Mouse (Mus musculus): ENCODE data around the gene Dnal1. TPM values are rescaled to one million over a fixed set of nuclear protein-coding genes. Genes with fewer than 3 reads are reported as not detected.

Gene Dnal1
- polyA plus RNA-seq, 3 experiments from 2014 or later, result 1.0 TPM; not detected in 2

- no peak for ATAC-seq
Observed at GRCm38 (mm10) chr12:84187752-84188601, 73.8 kb downstream of the Dnal1 start.

- no peak for ATAC-seq
Observed at GRCm38 (mm10) chr12:84188881-84189444, 74.8 kb downstream of the Dnal1 start.

GRCm38 (mm10) chr12:84190151-84190820 is 76.1 kb downstream of the Dnal1 start:
- no peak for ATAC-seq

GRCm38 (mm10) chr12:84191190-84191589 is 77.0 kb downstream of the Dnal1 start:
- ATAC-seq, result no peak

GRCm38 (mm10) chr12:84191770-84192169 is 77.6 kb downstream of the Dnal1 start:
- no peak for ATAC-seq

GRCm38 (mm10) chr12:84192280-84192679 is 78.1 kb downstream of the Dnal1 start:
- ATAC-seq, result no peak

GRCm38 (mm10) chr12:84192741-84193641 is 78.8 kb downstream of the Dnal1 start:
- ATAC-seq, result peak; percentile 12

GRCm38 (mm10) chr12:84193642-84194399 is 79.7 kb downstream of the Dnal1 start:
- peak; percentile 84 for ATAC-seq

- peak; percentile 10 for ATAC-seq
Observed at GRCm38 (mm10) chr12:84194400-84195109, 80.4 kb downstream of the Dnal1 start.

GRCm38 (mm10) chr12:84195195-84195594 is 81.0 kb downstream of the Dnal1 start:
- ATAC-seq, result no peak

Other genes starting within 250 kb of the Dnal1 start
- 10 to 100 TPM; 30.5 to 42.4 (median 37.2) TPM for gene Numb, start 192.4 kb upstream of the Dnal1 start, polyA plus RNA-seq (2017; shearing (Covaris generic))
- 1 to 10 TPM; 1.3 to 2.2 (median 2.0) TPM for gene Riox1, start 163.8 kb upstream of the Dnal1 start, polyA plus RNA-seq (2017; shearing (Covaris generic))
- not detected for gene Heatr4, start 129.5 kb upstream of the Dnal1 start, polyA plus RNA-seq (2017; shearing (Covaris generic))
- 10 to 100 TPM; 24.2 to 35.2 (median 24.9) TPM for gene Acot2, start 126.5 kb upstream of the Dnal1 start, polyA plus RNA-seq (2017; shearing (Covaris generic))
- gene Acot1, start 104.9 kb upstream of the Dnal1 start, polyA plus RNA-seq (2017; shearing (Covaris generic)), result not detected
- gene Acot4, start 76.0 kb upstream of the Dnal1 start, polyA plus RNA-seq (2017; shearing (Covaris generic)), result under 1 TPM in 1 of 3 experiments, not detected in 2; 0.16 TPM
- not detected for gene Gm49366, start 75.4 kb upstream of the Dnal1 start, polyA plus RNA-seq (2017; shearing (Covaris generic))
- not detected for gene Acot3, start 62.2 kb upstream of the Dnal1 start, polyA plus RNA-seq (2017; shearing (Covaris generic))
- not detected for gene Acot5, start 45.0 kb upstream of the Dnal1 start, polyA plus RNA-seq (2017; shearing (Covaris generic))
- gene Acot6, start 13.7 kb upstream of the Dnal1 start, polyA plus RNA-seq (2017; shearing (Covaris generic)), result 1 to 10 TPM in 1 of 3 experiments, under 1 TPM in 2; 0.38 to 1.0 (median 0.47) TPM
- gene Pnma1, start 34.1 kb downstream of the Dnal1 start, polyA plus RNA-seq (2017; shearing (Covaris generic)), result under 1 TPM in 2 of 3 experiments, not detected in 1; 0.40 to 0.44 TPM
- gene Elmsan1, start 104.5 kb downstream of the Dnal1 start, polyA plus RNA-seq (2017; shearing (Covaris generic)), result 1 to 10 TPM; 3.9 to 9.5 (median 7.2) TPM
- 10 to 100 TPM; 39.1 to 48.8 (median 47.6) TPM for gene Ptgr2, start 170.9 kb downstream of the Dnal1 start, polyA plus RNA-seq (2017; shearing (Covaris generic))
- 10 to 100 TPM; 48.6 to 67.0 (median 55.4) TPM for gene Zfp410, start 202.5 kb downstream of the Dnal1 start, polyA plus RNA-seq (2017; shearing (Covaris generic))
- 10 to 100 TPM; 18.4 to 22.7 (median 19.4) TPM for gene Coq6, start 247.3 kb downstream of the Dnal1 start, polyA plus RNA-seq (2017; shearing (Covaris generic))
- gene Fam161b, start 247.5 kb downstream of the Dnal1 start, polyA plus RNA-seq (2017; shearing (Covaris generic)), result 1 to 10 TPM in 1 of 3 experiments, under 1 TPM in 2; 0.30 to 1.3 (median 0.43) TPM

Measured in inflammation-experienced regulatory T-cells, adult 6 months (primary cell).